Mouse (Mus musculus): Measurements from ENCODE around the gene Rasl10a. TPM values are rescaled to one million over a fixed set of nuclear protein-coding genes. Genes with fewer than 3 reads are reported as not detected.
A peak's percentile ranks its signal among the peaks of the same experiment; 100 is the strongest.

Rasl10a gene
- polyA plus RNA-seq, 1 experiment: 1.2 TPM

GRCm38 (mm10) chr11:5016286-5016685, 41.6 kb upstream of the Rasl10a start:
- 90% methylated on average over 5 of the region's 5 CpGs for WGBS
- Histone ChIP-seq H3K27me3 (ENCODE audit: control insufficient read depth, insufficient read depth, low read length) (no peaks in the 10 kb centered on the region), H3K36me3 (ENCODE audit: control insufficient read depth, insufficient read depth, low read length) (peaks cover 82% of the 10 kb centered on the region), H3K27ac (ENCODE audit: insufficient read depth, low read depth, low read length) (no peak overlapping the region), H3K4me3 (ENCODE audit: low read depth, low read length) (no peak overlapping the region), H3K4me1 (ENCODE audit: control insufficient read depth, insufficient read depth, insufficient read length, low read length) (no peaks in the 10 kb centered on the region)
- TF ChIP-seq POLR2A (IDR thresholded peaks at IDR 0.05; ENCODE audit: low read depth, low read length) (no peak), CTCF (IDR thresholded peaks at IDR 0.05; ENCODE audit: extremely low read depth, insufficient read length, insufficient replicate concordance, low read depth, low read length) (no peak)

GRCm38 (mm10) chr11:5017506-5017905, 40.4 kb upstream of the Rasl10a start:
- H3K27me3 ChIP-seq (ENCODE audit: control insufficient read depth, insufficient read depth, low read length): no peaks in the 10 kb centered on the region
- H3K4me1 ChIP-seq (ENCODE audit: control insufficient read depth, insufficient read depth, insufficient read length, low read length): no peaks in the 10 kb centered on the region
- no peak overlapping the region for H3K27ac ChIP-seq (ENCODE audit: insufficient read depth, low read depth, low read length)
- H3K4me3 ChIP-seq (ENCODE audit: low read depth, low read length): no peak overlapping the region
- H3K36me3 ChIP-seq (ENCODE audit: control insufficient read depth, insufficient read depth, low read length): peaks cover 77% of the 10 kb centered on the region
- WGBS: 69% methylated on average over 6 of the region's 6 CpGs
- TF ChIP-seq POLR2A (IDR thresholded peaks at IDR 0.05; ENCODE audit: low read depth, low read length) (no peak), CTCF (IDR thresholded peaks at IDR 0.05; ENCODE audit: extremely low read depth, insufficient read length, insufficient replicate concordance, low read depth, low read length) (peak; percentile 28; the same call in 1 of the 2 replicates)

- TF ChIP-seq CTCF (IDR thresholded peaks at IDR 0.05; ENCODE audit: extremely low read depth, insufficient read length, insufficient replicate concordance, low read depth, low read length) (no peak), POLR2A (IDR thresholded peaks at IDR 0.05; ENCODE audit: low read depth, low read length) (no peak)
- no peak overlapping the region for H3K4me3 ChIP-seq (ENCODE audit: low read depth, low read length)
- H3K36me3 ChIP-seq (ENCODE audit: control insufficient read depth, insufficient read depth, low read length): peaks cover 74% of the 10 kb centered on the region
- no peaks in the 10 kb centered on the region for H3K27me3 ChIP-seq (ENCODE audit: control insufficient read depth, insufficient read depth, low read length)
- H3K27ac ChIP-seq (ENCODE audit: insufficient read depth, low read depth, low read length): no peak overlapping the region
- no peaks in the 10 kb centered on the region for H3K4me1 ChIP-seq (ENCODE audit: control insufficient read depth, insufficient read depth, insufficient read length, low read length)
- 94% methylated on average over 1 of the region's 1 CpGs for WGBS
Measured at GRCm38 (mm10) chr11:5025108-5025507, 32.8 kb upstream of the Rasl10a start.

- H3K36me3 ChIP-seq (ENCODE audit: control insufficient read depth, insufficient read depth, low read length): peaks cover 86% of the 10 kb centered on the region
Measured at GRCm38 (mm10) chr11:5028228-5028627, 29.7 kb upstream of the Rasl10a start.

GRCm38 (mm10) chr11:5032706-5033105, 25.2 kb upstream of the Rasl10a start:
- 77% methylated on average over 10 of the region's 10 CpGs for WGBS
- Histone ChIP-seq H3K27me3 (ENCODE audit: control insufficient read depth, insufficient read depth, low read length) (no peaks in the 10 kb centered on the region), H3K4me1 (ENCODE audit: control insufficient read depth, insufficient read depth, insufficient read length, low read length) (no peaks in the 10 kb centered on the region), H3K27ac (ENCODE audit: insufficient read depth, low read depth, low read length) (no peak overlapping the region), H3K4me3 (ENCODE audit: low read depth, low read length) (no peak overlapping the region), H3K36me3 (ENCODE audit: control insufficient read depth, insufficient read depth, low read length) (peaks cover 83% of the 10 kb centered on the region)
- TF ChIP-seq POLR2A (IDR thresholded peaks at IDR 0.05; ENCODE audit: low read depth, low read length): no peak
- TF ChIP-seq CTCF (IDR thresholded peaks at IDR 0.05; ENCODE audit: extremely low read depth, insufficient read length, insufficient replicate concordance, low read depth, low read length): no peak

More at GRCm38 (mm10) chr11:5028228-5028627, 29.7 kb upstream of the Rasl10a start:
- Histone ChIP-seq H3K27ac (ENCODE audit: insufficient read depth, low read depth, low read length) (no peak overlapping the region), H3K4me3 (ENCODE audit: low read depth, low read length) (no peak overlapping the region), H3K4me1 (ENCODE audit: control insufficient read depth, insufficient read depth, insufficient read length, low read length) (no peaks in the 10 kb centered on the region), H3K27me3 (ENCODE audit: control insufficient read depth, insufficient read depth, low read length) (no peaks in the 10 kb centered on the region)
- no peak for TF ChIP-seq POLR2A (IDR thresholded peaks at IDR 0.05; ENCODE audit: low read depth, low read length)
- no peak for TF ChIP-seq CTCF (IDR thresholded peaks at IDR 0.05; ENCODE audit: extremely low read depth, insufficient read length, insufficient replicate concordance, low read depth, low read length)
- WGBS: 93% methylated on average over 7 of the region's 7 CpGs

GRCm38 (mm10) chr11:5033136-5033535, 24.8 kb upstream of the Rasl10a start:
- WGBS: 32% methylated on average over 3 of the region's 3 CpGs
- TF ChIP-seq CTCF (IDR thresholded peaks at IDR 0.05; ENCODE audit: extremely low read depth, insufficient read length, insufficient replicate concordance, low read depth, low read length) (no peak), POLR2A (IDR thresholded peaks at IDR 0.05; ENCODE audit: low read depth, low read length) (no peak)
- Histone ChIP-seq H3K27ac (ENCODE audit: insufficient read depth, low read depth, low read length) (no peak overlapping the region), H3K27me3 (ENCODE audit: control insufficient read depth, insufficient read depth, low read length) (no peaks in the 10 kb centered on the region), H3K36me3 (ENCODE audit: control insufficient read depth, insufficient read depth, low read length) (peaks cover 83% of the 10 kb centered on the region), H3K4me1 (ENCODE audit: control insufficient read depth, insufficient read depth, insufficient read length, low read length) (no peaks in the 10 kb centered on the region), H3K4me3 (ENCODE audit: low read depth, low read length) (no peak overlapping the region)

- H3K27me3 ChIP-seq (ENCODE audit: control insufficient read depth, insufficient read depth, low read length): no peaks in the 10 kb centered on the region
- no peak overlapping the region for H3K27ac ChIP-seq (ENCODE audit: insufficient read depth, low read depth, low read length)
- WGBS: 92% methylated on average over 4 of the region's 4 CpGs
- TF ChIP-seq CTCF (IDR thresholded peaks at IDR 0.05; ENCODE audit: extremely low read depth, insufficient read length, insufficient replicate concordance, low read depth, low read length): no peak
- H3K4me3 ChIP-seq (ENCODE audit: low read depth, low read length): no peak overlapping the region
- no peaks in the 10 kb centered on the region for H3K4me1 ChIP-seq (ENCODE audit: control insufficient read depth, insufficient read depth, insufficient read length, low read length)
- H3K36me3 ChIP-seq (ENCODE audit: control insufficient read depth, insufficient read depth, low read length): peaks cover 88% of the 10 kb centered on the region
Measured at GRCm38 (mm10) chr11:5035421-5035820, 22.5 kb upstream of the Rasl10a start.

Data from small intestine, adult 2 months (tissue).